Mouse (Mus musculus) hindbrain, embryonic 12.5 days (tissue): Measurements from ENCODE around the gene Ccdc88c. TPM values are rescaled to one million over a fixed set of nuclear protein-coding genes. Genes with fewer than 3 reads are reported as not detected.
A peak's percentile ranks its signal among the peaks of the same experiment; 100 is the strongest.

Experiments
- ATAC-seq: fragments of 200-750 bp; cut with Nextera tagmentation; 2 replicates; pipeline ENCODE4 v1.8.0; 2017; ENCODE audit warnings: moderate TSS enrichment; ENCODE audit not compliant: low FRiP score
- H3K27ac ChIP-seq: fragments of 300-500 bp; sonication (generic); 2 replicates; pipeline ENCODE4 v1.5.1; 2016; ENCODE audit warnings: mild to moderate bottlenecking
- H3K27me3 ChIP-seq: fragments of 300-500 bp; sonication (generic); 2 replicates; pipeline ENCODE4 v1.6.1; 2016; ENCODE audit warnings: mild to moderate bottlenecking
- H3K36me3 ChIP-seq: fragments of 300-500 bp; sonication (generic); 2 replicates; pipeline ENCODE4 v1.6.1; 2016; ENCODE audit warnings: mild to moderate bottlenecking
- H3K4me1 ChIP-seq: fragments of 300-500 bp; sonication (generic); 2 replicates; pipeline ENCODE4 v1.6.1; 2016
- H3K4me2 ChIP-seq: fragments of 300-500 bp; sonication (generic); replicated peaks from 2 replicates; pipeline ENCODE4 v1.6.1; 2016; ENCODE audit warnings: mild to moderate bottlenecking
- H3K4me3 ChIP-seq: fragments of 300-500 bp; sonication (generic); 2 replicates; pipeline ENCODE4 v1.5.1; 2016; ENCODE audit warnings: mild to moderate bottlenecking
- H3K9ac ChIP-seq: fragments of 300-500 bp; sonication (generic); 2 replicates; pipeline ENCODE4 v1.6.1; 2016; ENCODE audit warnings: mild to moderate bottlenecking, moderate library complexity
- H3K9me3 ChIP-seq: fragments of 300-500 bp; sonication (generic); replicated peaks from 2 replicates; pipeline ENCODE4 v1.6.1; 2016; ENCODE audit warnings: mild to moderate bottlenecking
- WGBS: fragments of 180-500 bp; shearing (Covaris S2); methylation state at CpG from one replicate; pipeline ENCODE4 v1.1.7; 2016; 5-methylcytosine and 5-hydroxymethylcytosine counted together
- polyA plus RNA-seq: library from polyadenylated mRNA; unstranded; fragments of >200 nt; fragmentation: Nextera tagmentation; extraction: Ambion mirVana; gene quantifications from 2 replicates; pipeline ENCODE4 v1.2.1, GENCODE M21; 2016

The Ccdc88c gene
- polyA plus RNA-seq, 1 experiment from 2014 or later, result 17.7 TPM

DNA sequence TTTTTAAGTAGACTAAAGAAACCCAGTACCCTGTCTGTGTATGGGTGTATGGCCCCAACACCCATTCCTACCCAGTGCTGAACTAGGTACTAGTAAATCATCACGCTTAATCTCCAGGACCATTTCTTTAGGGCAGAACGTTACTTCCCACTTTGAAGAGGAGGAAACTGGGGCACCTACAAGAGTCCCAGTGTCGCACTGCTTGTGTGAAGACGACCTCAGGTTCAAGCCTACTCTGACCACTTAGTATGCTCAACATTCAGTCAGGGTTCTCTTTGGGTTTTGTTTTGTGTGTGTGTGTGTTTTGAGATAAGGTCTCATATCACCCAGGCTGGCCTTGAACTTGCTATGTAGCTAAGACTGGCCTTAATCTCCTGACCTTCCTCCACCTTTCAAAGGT, 2.8 kb downstream of the Ccdc88c start:
- 0 out of 2 replicates have a peak, but pooled peaks cover 7% of the 10 kb centered on the region for H3K27me3 ChIP-seq
- H3K4me1 ChIP-seq, result peaks cover 45% of the 10 kb centered on the region
- no peak overlapping the region for H3K9ac ChIP-seq
- no peak overlapping the region for H3K27ac ChIP-seq
- H3K4me3 ChIP-seq, result no peak overlapping the region
- H3K9me3 ChIP-seq, result no peaks in the 10 kb centered on the region
- no peak for ATAC-seq
- peak overlapping the region; percentile 84 for H3K4me2 ChIP-seq
- H3K36me3 ChIP-seq, result peaks cover 11% of the 10 kb centered on the region
- WGBS, result 82% methylated on average over 4 of the region's 4 CpGs

DNA sequence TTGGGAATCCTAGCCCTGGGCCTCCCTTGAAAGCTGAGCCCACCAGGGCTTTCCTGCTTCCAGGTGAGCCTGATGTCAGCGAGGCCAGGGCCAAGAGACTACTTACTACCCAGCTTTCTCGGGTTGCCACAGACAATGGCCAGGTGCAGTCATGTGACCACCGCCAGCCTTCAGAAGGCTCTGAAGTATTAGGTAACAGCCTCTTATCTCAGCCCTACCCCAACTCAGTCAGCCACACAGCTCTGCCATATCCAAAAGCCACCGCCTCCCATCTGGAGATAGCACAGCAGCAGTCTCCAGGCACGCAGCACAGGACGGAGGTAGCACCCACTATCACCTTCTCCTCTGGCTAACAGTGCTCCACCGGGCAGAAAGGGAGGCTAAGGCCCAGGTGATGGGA, 3.5 kb downstream of the Ccdc88c start:
- Histone ChIP-seq H3K27me3 (0 out of 2 replicates have a peak, but pooled peaks cover 7% of the 10 kb centered on the region), H3K9ac (no peak overlapping the region), H3K27ac (no peak overlapping the region), H3K4me1 (peaks cover 48% of the 10 kb centered on the region), H3K9me3 (no peaks in the 10 kb centered on the region), H3K36me3 (peaks cover 16% of the 10 kb centered on the region), H3K4me3 (no peak overlapping the region), H3K4me2 (peak overlapping the region; percentile 8; the same call in 1 of the 2 replicates)
- ATAC-seq, result no peak
- WGBS, result 73% methylated on average over 7 of the region's 7 CpGs

DNA sequence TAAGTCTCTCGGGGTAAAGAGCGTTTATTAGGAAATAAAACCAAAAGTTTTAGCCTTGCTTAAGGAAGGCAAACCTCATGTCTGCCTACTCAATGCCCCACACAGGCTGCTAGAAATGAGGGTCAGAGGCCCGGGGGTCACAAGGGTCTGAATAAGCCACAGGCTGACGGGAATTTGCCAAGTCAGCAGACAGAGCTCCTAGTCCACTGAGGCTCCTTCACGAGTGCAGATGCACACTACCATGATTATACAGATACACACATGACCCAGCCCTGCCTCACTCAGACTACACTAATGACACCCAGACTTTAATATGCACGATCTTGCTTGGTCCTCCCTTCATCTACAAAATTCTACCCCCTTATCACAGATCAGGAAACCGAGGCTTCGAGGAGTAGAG, 4.0 kb downstream of the Ccdc88c start:
- no peak overlapping the region for H3K4me3 ChIP-seq
- peaks cover 18% of the 10 kb centered on the region for H3K36me3 ChIP-seq
- no peak overlapping the region for H3K27ac ChIP-seq
- ATAC-seq, result no peak
- H3K4me2 ChIP-seq, result peak overlapping the region; percentile 8; the same call in 1 of the 2 replicates
- H3K9ac ChIP-seq, result no peak overlapping the region
- H3K4me1 ChIP-seq, result peaks cover 50% of the 10 kb centered on the region
- 0 out of 2 replicates have a peak, but pooled peaks cover 3% of the 10 kb centered on the region for H3K9me3 ChIP-seq
- 0 out of 2 replicates have a peak, but pooled peaks cover 7% of the 10 kb centered on the region for H3K27me3 ChIP-seq
- 56% methylated on average over 8 of the region's 8 CpGs for WGBS

DNA sequence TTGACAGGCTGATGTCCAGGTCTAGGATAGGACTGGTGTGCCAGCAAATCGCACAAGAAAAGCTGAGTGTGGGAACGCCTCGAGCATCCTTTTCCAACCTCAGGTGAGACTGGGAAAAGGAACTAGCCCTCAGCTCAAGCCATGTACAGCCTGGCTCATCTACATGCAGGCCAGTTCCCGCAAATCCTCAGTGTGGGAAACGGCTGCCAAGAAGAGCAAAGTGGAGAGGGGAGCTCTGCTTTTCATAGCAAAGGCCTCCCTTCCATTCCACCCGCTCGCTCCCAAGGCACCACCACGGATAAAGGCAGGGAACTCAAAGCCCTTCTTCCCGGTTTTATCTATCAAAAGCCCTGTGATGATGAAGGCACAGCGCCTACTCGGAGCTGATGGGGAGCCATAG, 5.7 kb downstream of the Ccdc88c start:
- no peak for ATAC-seq
- Histone ChIP-seq H3K9me3 (0 out of 2 replicates have a peak, but pooled peaks cover 5% of the 10 kb centered on the region), H3K36me3 (peaks cover 18% of the 10 kb centered on the region), H3K27ac (no peak overlapping the region), H3K4me1 (peaks cover 64% of the 10 kb centered on the region), H3K27me3 (0 out of 2 replicates have a peak, but pooled peaks cover 7% of the 10 kb centered on the region), H3K4me3 (no peak overlapping the region), H3K4me2 (no peak overlapping the region), H3K9ac (no peak overlapping the region; the same call in 1 of the 2 replicates)
- WGBS, result 81% methylated on average over 11 of the region's 11 CpGs

DNA sequence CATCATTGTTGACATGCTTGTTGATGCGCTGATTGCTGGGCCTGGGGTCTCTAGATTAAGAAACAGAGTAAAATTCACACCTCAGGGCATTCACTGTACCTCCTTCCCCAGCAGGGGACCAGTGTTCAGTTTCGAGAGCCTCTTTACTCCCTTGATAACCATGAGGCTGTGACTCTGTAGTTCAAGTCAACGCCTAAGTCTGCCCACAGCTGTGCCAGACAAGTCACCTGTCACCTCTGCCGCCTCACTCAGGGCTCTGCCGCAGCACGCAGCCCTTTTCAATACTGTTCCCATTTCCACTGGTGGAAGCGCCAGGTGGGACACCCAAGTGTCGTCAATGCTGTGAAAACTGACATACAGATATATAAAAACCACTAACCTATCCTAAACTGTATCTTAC, 6.5 kb downstream of the Ccdc88c start:
- ATAC-seq, result no peak
- peaks cover 18% of the 10 kb centered on the region for H3K36me3 ChIP-seq
- H3K27me3 ChIP-seq, result 0 out of 2 replicates have a peak, but pooled peaks cover 7% of the 10 kb centered on the region
- H3K27ac ChIP-seq, result no peak overlapping the region
- H3K4me2 ChIP-seq, result no peak overlapping the region
- 90% methylated on average over 8 of the region's 8 CpGs for WGBS
- no peak overlapping the region for H3K9ac ChIP-seq
- peaks cover 71% of the 10 kb centered on the region for H3K4me1 ChIP-seq
- H3K4me3 ChIP-seq, result no peak overlapping the region
- H3K9me3 ChIP-seq, result 0 out of 2 replicates have a peak, but pooled peaks cover 5% of the 10 kb centered on the region

DNA sequence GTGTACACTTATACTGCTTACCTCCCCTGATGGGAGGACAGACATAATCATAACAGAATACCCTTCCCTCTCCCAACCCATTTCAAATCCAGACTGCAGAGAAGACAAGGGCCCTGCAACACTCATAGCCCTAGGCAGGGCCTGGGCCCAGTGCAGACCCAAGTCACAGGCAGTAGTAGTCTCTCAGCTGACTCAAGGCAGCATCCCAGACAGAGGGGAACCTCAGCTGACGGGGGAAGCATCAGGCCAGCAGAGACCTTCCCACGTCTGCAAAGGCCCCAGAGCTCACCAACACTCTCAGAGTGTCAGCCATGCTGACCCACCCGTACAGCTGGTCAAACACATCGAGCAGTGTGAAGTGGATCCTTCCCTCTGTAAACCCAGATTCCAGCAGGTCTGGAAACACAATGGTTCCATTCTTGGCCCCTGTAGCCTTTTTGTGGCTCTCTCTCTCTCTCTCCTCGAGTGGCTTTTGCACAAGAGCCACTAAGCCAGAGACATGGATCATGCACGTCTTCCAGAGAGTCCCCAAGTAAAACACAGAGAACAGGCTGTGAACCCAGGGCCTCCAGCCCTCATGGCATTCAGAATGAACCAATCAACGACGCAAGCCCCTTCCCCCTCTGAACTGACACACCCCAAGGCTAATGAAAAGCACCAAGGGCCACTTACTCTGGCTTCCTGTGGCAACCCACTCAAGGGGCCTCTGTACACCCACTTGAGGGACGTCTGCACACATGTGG, 7.2 kb downstream of the Ccdc88c start:
- no peak for ATAC-seq
- H3K36me3 ChIP-seq, result peaks cover 18% of the 10 kb centered on the region
- no peak overlapping the region for H3K27ac ChIP-seq
- no peak overlapping the region for H3K9ac ChIP-seq
- no peak overlapping the region for H3K4me2 ChIP-seq
- WGBS, result 74% methylated on average over 9 of the region's 9 CpGs
- no peak overlapping the region for H3K4me3 ChIP-seq
- 0 out of 2 replicates have a peak, but pooled peaks cover 5% of the 10 kb centered on the region for H3K9me3 ChIP-seq
- peaks cover 73% of the 10 kb centered on the region for H3K4me1 ChIP-seq
- 0 out of 2 replicates have a peak, but pooled peaks cover 7% of the 10 kb centered on the region for H3K27me3 ChIP-seq

DNA sequence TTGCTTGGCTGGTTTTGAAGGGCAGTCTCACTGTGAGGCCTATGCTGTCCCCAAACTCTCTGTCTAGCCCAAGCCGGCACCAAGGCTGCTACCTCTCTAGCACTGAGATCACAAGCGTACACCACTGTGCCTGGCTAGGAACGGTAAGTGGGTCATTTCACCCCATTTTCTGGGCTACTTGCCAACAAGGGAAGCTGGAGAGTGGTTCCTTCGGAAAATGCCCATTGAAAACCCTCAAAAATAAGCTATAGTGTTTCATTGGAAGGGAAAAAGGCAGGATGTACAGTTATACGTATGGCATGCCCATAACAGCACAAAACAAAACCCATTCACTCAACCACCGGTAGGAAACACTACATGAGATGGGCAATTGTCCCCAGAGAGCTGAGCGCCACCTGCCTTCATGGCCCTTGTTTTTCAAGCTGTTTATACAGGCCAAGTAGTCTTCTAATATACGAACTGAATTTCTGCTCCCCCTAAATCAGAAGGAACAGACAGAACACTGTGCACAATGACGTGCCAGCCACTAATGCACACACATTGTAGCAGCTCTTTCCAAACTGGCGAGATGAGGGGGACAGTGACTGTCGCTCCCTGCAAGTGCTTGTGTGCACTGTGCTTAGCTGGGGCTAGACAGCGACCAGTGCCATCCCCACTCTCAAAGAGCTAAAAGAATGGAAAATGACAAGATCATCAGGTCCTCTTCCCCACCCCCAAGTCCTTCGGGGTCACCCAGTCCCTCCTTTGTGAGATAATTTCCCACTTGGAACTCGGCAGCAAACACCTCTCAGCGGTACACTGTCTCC, 8.4 kb downstream of the Ccdc88c start:
- H3K27me3 ChIP-seq, result 0 out of 2 replicates have a peak, but pooled peaks cover 3% of the 10 kb centered on the region
- H3K4me1 ChIP-seq, result peaks cover 70% of the 10 kb centered on the region
- H3K36me3 ChIP-seq, result peaks cover 18% of the 10 kb centered on the region
- H3K4me2 ChIP-seq, result no peak overlapping the region
- 0 out of 2 replicates have a peak, but pooled peaks cover 5% of the 10 kb centered on the region for H3K9me3 ChIP-seq
- no peak overlapping the region for H3K27ac ChIP-seq
- 83% methylated on average over 15 of the region's 15 CpGs for WGBS
- no peak overlapping the region for H3K4me3 ChIP-seq
- ATAC-seq, result no peak
- H3K9ac ChIP-seq, result no peak overlapping the region

DNA sequence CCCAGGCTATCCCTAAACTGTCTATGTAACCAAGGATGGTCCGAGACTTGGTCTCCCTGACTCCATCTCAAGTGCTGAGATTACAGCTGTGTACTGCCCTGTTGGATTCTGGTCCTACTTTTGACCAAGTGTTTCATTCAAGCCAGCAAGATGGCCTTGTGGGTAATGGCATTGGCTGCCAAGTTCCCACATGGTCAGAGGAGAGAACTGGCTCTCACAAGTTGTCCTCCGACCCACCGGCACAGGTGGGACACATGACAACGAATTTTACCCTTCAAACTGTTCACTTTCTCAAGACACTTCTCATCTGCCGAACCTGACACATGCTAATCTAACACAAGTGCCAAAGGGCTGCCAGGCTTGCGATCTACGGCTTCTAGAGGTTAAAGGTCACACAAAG, 9.4 kb downstream of the Ccdc88c start:
- no peak overlapping the region for H3K9ac ChIP-seq
- 82% methylated on average over 7 of the region's 7 CpGs for WGBS

DNA sequence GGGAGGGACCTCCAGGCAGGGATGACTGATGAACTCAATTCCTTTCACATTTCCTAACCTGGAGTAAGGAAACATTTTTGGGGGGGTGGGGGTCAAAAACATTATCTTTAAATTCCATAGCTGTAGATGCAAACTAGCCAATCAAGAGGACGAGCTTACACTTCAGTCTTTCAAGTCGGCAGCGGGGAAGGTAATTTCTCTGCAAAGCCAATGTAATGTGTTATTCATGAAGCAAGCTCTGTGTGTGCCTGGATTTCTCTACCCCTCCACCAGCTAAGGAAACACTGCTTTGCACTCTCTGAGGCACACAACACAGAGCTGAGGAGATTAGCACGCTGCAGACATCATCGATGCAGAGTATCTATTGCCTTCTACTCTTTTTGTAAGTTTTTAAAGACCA, 9.8 kb downstream of the Ccdc88c start:
- Histone ChIP-seq H3K4me1 (peaks cover 60% of the 10 kb centered on the region), H3K9ac (no peak overlapping the region), H3K4me3 (no peak overlapping the region), H3K27me3 (peaks cover 2% of the 10 kb centered on the region; the same call in 1 of the 2 replicates), H3K27ac (peak overlapping the region; percentile 50), H3K4me2 (no peak overlapping the region), H3K36me3 (peaks cover 18% of the 10 kb centered on the region), H3K9me3 (0 out of 2 replicates have a peak, but pooled peaks cover 5% of the 10 kb centered on the region)
- ATAC-seq, result no peak
- 46% methylated on average over 5 of the region's 5 CpGs for WGBS

More for the DNA sequence above, 9.4 kb downstream of the Ccdc88c start:
- H3K36me3 ChIP-seq, result peaks cover 18% of the 10 kb centered on the region
- H3K9me3 ChIP-seq, result 0 out of 2 replicates have a peak, but pooled peaks cover 5% of the 10 kb centered on the region
- H3K27me3 ChIP-seq, result 0 out of 2 replicates have a peak, but pooled peaks cover 3% of the 10 kb centered on the region
- ATAC-seq, result no peak
- no peak overlapping the region for H3K27ac ChIP-seq
- H3K4me3 ChIP-seq, result no peak overlapping the region
- H3K4me2 ChIP-seq, result no peak overlapping the region
- peaks cover 63% of the 10 kb centered on the region for H3K4me1 ChIP-seq

DNA sequence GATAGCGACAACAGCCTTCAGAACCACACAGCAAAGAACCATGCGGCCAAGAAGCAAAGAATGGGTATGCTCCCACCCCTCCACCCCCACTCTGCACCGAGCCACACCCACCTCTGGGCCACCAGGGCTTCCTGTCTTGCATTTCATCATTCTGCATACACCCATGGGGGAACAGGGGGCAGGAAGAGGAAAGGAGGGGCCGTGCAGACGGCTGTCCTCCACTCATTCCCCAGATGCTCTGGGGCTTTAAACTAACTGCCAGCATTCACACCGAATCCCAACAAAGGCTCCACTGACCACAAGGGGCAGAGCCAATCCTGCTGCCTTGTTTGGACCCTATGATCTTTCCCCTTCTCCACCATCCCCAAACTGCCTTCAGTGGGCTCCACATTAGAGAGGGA, 10.9 kb downstream of the Ccdc88c start:
- Histone ChIP-seq H3K4me3 (no peak overlapping the region), H3K36me3 (peaks cover 18% of the 10 kb centered on the region), H3K27me3 (peaks cover 6% of the 10 kb centered on the region; the same call in 1 of the 2 replicates), H3K9me3 (0 out of 2 replicates have a peak, but pooled peaks cover 5% of the 10 kb centered on the region), H3K27ac (peak overlapping the region; percentile 64), H3K4me1 (peaks cover 55% of the 10 kb centered on the region), H3K9ac (0 out of 2 replicates have a peak overlapping the region, but pooled peaks have one; percentile 4), H3K4me2 (peak overlapping the region; percentile 29; the same call in 1 of the 2 replicates)
- ATAC-seq, result peak; percentile 10; the same call in 1 of the 2 replicates
- WGBS, result 19% methylated on average over 6 of the region's 6 CpGs

DNA sequence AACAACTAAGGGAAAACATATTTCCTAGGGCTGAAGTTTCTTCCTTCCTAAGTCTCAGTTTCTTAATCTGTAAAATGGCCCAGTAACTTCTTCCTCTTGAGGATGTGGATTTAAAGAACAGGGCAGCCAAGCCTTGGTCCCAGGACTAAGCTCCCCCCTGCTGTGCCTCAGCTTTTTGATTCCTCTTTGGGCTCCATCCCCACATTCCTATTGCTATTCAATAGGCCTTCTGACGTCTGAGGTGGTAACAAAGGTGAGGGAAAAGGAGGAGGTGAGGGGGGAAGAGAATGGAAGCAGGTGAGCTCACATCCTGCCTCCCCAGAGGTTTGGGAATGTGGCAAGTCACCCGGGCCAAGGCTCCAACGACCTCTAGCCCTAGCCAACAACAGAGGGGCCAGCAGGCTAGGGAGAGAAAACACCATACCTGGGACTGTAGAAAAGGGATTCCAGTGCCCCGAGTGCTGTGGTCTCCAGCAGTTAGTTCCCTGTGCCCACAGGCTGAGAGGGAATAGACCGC, 12.4 kb downstream of the Ccdc88c start:
- Histone ChIP-seq H3K4me3 (no peak overlapping the region), H3K4me1 (peaks cover 63% of the 10 kb centered on the region), H3K36me3 (peaks cover 11% of the 10 kb centered on the region), H3K9ac (no peak overlapping the region), H3K9me3 (0 out of 2 replicates have a peak, but pooled peaks cover 5% of the 10 kb centered on the region), H3K27ac (no peak overlapping the region), H3K27me3 (peaks cover 9% of the 10 kb centered on the region), H3K4me2 (no peak overlapping the region)
- WGBS, result 31% methylated on average over 5 of the region's 5 CpGs
- ATAC-seq, result no peak
